Mouse (Mus musculus) brain, adult 2 months (tissue): ENCODE data around the gene Col8a2.

ENCODE experiments used
- DNase-seq: peaks from one replicate; pipeline ENCODE4 v3.0.0; 2011; ENCODE audit warnings: low read depth, low spot score

Col8a2 gene

DNA sequence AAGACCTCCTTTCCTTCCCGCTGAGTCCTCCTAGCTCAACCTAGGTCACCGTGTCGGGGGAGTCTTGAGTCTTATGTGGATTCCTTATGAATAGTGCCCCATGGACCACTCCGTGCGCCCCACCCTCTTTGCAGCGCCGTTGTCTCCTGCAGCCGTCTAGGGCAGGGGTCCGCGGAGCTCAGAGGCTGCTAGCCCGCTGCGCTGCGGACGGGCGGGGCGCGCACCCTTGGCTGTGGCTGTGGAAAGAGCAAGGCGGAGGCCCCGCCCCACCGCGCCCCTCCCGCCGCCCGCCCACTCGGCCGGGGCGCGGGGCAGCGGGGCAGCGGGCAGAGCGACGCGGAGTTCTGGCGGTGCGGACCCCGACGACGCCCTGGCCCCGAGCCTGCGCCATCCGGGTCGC is at the start of gene Col8a2:
Gene Col8a2 (plus strand): TSS at position 302 of the 400 bp plus-strand sequence.
- no peak for DNase-seq

DNA sequence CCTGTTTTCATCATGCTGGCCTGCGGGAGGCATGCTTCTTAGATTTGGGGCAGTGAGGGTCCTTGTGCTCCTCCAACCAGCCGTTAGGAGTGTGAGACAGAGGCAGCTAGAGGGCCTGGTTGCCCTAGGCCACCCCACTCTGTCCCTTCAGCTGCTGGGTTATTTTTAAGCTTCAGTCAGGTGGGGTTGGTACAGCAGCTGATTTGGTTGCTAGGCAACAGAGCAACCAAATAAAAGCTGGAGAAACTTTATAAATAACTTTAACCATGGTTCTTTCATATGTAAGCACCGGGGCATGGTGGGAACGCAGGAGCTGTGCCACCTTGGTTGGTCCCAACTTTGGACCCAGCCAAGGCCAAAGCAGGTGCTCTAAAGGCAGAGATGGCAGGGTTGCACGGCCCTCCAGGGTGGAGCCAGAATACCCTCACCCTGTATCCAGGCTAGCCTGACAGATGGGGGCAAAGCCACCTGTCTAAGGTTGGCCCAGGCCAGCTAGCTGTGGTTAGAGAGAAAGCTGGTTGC is 48.8 kb upstream of the Col8a2 start:
- peak; percentile 89 for DNase-seq

DNA sequence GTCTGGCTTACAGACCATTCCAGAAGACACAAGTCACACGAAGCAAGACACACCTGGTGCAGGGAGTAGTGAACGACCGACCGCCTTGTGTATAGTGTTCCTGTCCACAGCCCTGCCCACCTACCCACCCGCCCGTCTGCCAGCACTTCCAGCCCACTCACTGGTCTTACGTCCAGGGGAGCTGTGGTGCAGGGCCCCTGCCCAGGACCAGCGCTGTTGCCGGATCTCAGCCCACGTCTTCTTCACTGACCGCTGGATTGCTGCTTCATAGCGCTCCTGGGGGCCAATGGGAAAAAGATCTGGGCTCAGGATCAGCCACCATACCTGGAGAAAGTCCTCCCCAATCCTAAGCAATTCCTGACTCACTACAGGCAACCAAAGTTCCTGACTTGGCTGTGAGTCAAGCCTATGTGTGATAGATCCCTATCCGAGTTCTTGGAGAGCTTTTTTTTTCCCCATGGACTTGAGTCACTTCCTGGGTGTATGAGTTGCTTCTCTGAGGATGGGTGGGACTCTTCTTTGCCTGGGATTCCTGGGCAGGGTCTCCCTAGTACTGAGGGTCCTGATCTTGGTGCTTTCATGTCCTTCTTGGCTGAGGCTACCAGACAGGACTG is 46.6 kb upstream of the Col8a2 start:
- peak; percentile 67 for DNase-seq

DNA sequence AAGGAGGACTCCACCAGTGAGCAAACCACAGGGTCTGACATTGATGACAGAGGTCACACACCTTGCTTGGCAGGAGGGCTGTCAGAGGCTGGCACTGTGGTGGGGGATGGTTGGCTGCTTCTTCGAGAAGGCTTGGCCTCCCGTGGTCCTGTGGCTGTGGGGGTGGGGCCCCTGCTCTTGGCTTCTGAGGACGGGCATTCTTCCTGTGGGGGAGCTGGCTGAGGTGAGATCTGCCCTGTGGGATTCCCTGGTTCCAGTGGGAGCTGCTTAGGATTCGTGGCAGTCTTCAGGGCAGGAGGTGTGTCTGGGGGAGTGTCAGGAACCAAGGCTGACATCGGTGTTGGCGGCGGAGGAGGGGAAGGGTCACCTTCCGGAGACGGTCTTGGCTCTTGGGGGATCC is 44.6 kb upstream of the Col8a2 start:
- DNase-seq, result no peak

DNA sequence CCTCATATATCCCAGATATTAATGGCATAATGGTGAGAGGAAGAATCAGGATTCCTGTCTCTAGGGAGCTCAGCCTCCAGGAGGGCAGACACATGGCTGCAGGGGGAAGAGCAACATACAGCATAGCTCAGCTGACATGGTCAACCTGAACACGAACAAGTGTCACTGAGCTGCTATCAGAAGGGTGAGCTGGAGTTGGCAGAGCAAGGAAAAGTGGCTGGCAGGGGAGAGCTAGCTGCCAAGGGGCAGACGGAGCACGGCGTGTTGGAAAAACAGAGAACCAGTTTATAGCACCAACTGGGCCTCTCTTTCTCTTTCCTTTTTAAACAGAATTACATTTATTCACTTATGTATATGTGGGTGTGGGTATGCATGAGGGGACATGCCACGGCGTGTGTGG is 44.1 kb upstream of the Col8a2 start:
- peak; percentile 75 for DNase-seq

DNA sequence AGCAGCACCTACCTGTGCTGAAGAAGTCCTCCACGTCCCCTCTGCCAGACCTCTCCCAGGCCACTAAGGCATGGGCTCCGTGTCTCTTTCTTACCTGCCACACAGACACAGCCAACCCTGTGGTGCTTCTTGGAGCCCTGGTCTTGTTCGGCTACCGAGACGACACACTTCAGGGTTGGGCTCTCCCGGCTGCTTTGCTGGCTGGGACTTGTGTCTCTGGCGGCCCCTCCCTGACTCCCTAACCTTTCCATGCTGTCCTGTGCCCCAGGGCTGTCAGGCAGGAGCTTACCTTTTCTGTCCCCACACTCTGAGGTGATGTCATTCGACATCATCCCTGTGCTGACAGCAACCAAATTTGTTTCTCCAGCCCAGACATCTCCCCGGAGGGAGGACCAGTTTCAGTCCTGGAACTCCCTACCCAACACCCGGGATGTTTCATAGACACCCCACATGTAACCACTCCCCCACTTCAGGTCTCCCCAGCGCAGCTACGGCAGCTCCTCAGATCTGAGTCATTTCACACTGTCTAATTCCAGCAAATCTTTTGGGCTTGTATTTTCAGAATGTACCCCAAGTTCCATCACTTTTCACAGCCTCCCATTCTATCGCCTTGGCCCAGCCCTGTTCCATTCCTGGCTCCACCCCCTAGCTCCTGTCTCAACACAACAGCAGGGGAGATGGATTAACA is 40.2 kb upstream of the Col8a2 start:
- DNase-seq, result peak; percentile 90

DNA sequence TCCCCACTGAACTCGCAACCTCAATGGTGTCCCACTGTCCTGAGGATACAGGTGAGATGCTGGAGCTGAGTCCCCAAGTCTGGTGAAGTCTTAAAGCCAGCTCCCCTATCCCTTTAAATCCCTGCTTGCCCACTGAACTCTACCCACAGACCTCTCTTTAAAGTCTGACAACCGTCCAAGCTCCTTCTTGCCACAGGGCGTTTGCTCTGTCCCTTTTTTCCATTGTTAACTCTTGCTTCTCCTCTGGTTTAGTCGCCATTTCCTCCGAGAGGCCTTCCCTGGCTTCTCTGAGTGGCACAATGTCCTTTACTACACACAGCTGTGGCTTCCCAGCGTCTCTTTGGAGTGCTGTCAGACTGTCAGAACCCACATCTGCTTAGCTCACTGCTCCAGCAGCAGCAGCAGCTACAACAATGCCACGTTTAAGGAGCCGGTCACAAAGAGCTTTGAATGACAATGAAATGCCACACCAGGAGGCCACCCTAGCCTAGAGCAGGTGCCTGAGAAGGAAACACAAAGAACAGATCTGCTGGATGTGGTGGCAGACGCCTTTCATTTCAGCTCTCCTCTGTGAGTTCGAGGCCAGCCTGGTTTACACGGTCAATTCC is 38.2 kb upstream of the Col8a2 start:
- peak; percentile 90 for DNase-seq

DNA sequence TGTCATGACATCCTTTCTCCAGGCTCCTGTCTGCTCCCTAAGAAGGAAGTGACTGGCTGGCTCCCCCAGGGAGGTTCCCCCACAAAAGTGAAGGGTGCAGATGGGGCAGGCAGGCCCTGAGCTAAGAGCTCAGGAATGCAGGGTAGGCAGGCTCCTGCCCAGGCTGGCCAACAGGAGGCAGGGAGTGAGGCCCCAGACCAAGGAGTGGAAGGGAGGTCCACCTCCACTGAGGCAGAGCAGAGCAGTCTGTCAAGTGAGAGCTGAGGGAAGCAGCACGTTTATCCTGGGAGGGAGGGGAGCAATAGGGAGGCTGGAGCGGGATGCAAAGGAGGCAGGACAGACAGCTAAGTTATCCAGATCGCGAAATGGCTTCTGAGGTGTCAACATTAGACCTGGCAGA is 35.9 kb upstream of the Col8a2 start:
- no peak for DNase-seq

DNA sequence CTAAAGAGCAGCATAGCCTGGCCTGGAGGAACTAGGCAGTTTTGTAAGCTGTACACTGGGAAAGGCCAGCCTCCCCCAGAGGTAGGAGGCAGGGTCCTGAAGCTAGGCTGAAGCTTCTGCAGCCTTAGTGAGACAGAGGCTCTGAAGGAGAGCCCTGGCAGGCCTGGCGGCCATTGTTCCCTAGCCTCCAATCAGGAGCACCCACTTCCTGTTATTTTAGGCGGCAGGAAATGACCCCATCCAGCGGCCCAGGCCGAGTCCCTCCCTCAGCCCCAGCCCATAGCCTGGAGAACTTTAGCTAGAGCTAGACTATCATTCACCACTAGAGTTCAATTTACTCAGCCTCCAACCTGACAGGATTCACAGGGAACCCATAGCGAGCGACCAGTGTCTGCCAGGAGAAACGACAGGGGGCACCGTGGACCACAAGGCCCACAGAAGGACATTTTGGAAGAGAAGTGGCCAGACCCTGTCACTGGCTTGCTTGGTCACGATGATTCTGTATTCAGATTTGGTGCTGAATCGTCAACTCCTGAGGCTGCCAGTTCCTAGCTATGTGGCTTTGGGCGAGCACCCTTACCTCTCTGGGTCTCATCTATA is 34.8 kb upstream of the Col8a2 start:
- DNase-seq, result peak; percentile 70

DNA sequence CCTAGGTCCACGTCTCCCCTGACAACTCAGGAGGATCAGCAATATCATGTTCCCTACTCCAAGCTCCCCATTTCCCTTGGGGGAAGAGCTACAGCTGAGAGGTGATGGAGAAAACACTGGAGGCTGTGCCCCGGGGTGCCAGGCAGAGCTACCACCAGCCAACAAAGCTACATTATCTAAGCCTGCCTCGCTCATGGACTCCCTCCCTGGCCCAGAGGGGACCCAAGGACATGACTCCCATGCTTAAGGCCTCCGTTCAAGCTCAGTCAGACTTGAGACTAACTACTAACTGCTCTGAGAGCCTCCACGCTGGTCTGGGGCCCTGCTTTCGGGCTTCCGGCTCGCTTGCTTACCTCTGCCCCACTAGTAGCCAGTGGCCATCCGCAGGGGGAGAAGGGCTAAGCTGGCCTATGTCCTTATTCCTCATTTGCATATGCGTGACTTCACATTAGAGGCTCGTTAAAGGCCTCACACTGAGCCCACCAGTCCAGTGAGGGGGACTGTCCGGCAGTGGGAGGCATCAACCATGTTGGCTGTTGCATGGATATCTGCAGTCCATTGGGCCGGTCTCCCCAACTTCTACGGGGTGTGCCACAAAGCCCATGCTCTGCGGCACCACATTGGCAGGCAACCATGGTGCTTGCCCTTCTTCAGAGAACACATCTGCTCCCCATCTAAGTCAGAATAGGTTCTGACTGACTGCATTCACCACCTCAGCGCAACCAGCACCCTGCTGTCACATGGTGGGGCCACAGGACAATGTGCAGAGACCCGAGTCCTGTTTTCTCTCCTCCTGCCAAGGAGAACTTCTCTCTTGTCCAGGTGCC is 34.0 kb upstream of the Col8a2 start:
- DNase-seq, result peak; percentile 84

DNA sequence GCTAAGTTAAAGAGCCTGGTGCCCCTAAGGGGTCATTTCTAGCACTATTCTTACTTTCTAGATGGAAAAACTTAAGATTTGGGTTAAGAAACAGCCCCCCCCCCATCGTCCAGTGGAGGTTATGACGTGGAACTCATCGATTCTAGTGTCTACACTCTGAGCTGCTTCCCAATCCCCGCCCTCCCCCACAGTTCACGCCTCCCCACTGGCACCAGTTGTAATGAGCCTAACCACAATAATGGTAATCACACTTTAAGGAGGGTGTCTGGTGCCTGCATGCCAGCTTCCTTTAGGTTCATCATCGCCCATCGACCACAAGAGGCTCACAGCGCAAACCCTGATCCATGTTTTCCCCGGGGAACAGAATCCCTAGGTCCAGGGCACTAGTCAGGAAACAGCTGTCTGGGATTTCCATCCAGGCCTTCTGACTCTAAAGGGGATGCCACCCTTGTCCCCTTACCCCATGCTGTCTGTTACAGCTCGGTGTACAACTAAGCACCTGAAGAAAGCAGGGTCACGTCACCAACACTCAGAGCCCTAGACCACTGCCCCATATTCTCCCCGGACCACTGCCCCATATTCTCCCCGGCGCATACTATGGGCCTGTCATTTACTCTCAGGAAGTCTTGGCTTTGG is 32.8 kb upstream of the Col8a2 start:
- peak; percentile 49 for DNase-seq

DNA sequence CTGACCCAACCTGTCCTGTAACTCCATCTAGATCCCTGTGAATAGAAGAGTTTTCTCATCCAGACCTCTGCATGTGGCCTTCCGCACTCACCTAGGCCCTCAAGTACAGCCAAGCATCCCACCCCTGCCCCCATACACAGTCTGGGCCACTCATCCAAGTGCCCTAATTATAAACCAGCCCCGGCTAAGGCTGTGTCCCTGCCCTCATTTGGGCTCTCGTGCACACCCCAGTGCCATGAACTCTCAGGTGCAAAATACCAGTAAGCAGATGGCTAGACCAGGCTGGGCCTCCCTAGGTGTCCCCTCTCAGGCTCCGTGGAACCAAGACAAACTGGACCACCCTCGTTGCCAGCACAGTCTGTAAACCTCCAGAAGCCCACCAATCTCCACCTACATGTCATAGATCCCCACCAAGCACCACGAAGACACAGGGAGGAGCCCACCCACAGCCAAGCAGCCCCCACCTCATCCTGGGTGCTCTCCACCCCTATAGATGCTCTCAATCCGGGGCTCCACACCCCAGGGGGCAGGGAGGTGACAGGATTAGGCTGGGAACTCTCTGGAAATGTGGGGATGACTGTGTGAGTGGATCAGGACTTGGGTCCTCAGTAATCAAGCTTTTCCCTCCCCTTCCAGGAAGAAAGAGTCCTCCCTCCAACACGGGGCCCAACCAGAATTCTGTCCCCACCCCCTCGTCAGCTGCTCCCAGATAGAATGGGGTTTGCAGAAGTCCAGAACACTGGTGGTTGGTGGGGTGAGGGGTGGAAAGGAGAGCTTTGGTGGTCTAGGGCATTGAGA is 32.1 kb upstream of the Col8a2 start:
- peak; percentile 93 for DNase-seq

DNA sequence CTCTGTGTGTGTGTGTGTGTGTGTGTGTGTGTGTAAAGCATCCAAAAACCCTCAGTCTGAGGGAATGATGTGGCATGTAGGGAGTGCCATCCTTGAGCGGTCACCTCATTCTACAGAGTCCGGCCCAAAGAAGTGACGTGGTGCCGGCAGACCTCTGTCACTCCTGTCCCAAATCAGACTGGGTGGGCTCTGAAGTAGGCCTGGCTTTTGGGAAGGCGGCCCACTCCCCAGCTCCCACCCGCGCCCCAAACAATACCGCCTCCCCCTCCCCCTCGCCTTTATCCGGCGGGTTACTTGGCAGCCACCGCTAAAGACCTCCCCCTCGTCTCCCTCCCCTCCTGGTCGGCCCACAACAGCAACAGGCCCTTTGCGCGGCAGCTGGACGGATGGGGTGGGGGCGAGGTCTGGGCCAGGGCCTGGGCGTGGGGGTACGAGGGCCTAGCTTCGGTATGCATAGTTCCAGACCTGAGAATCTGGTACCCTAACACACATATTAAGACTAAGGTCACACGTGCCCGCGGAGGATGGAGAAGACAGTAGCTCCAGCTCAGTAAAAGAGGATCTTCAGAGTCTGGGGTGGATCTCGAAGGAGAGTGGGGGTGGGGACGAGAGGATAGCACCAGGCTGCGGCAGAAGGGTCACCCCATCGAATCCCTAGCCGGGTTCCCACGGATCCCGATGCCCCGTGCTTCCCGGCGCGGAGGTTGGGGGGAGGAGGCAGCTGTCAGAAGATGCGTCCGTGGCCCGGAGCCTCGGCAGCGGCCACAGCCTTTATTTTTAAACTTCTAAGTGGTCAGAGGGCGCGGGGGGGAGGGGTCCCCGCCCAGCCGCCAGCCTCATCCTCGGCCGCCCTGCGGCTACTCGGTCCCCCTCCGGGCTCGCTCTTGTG is 31.2 kb upstream of the Col8a2 start:
- peak; percentile 69 for DNase-seq

DNA sequence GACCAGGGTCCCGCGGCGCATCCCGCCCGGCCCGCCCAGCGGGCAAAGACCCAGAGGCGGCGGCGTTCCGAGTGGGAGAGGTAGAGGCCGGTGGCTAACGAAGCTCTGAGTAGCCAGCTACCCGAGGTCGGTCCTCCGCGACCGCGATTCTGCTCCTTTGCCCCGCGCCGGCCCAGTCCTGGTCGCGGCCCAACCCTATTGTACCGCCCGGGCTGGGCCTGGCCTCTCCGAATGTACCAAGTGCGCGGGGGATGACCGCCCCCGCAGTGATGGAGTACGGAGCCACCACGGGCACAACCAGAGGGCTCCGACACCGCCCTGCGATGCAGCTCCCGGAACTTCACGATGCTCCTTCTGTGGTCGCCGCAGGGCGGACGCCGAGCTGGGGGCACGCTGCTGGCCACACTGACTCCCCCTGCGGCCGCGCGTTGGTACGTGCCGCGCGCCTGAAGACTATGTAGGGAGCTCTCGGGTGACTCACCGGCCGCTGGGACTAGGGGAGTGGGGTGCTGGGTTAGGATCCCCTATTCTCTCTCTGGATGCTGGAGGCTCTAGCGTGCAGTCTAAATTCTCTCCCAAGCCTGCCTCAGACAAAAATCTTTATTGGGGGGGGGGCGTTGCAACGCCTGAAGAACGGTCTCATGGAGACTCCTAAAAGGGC is 30.3 kb upstream of the Col8a2 start, which contains the start of gene Map7d1:
Gene Map7d1 (minus strand): TSS at position 213 of the 661 bp plus-strand sequence.
- DNase-seq, result peak; percentile 94

DNA sequence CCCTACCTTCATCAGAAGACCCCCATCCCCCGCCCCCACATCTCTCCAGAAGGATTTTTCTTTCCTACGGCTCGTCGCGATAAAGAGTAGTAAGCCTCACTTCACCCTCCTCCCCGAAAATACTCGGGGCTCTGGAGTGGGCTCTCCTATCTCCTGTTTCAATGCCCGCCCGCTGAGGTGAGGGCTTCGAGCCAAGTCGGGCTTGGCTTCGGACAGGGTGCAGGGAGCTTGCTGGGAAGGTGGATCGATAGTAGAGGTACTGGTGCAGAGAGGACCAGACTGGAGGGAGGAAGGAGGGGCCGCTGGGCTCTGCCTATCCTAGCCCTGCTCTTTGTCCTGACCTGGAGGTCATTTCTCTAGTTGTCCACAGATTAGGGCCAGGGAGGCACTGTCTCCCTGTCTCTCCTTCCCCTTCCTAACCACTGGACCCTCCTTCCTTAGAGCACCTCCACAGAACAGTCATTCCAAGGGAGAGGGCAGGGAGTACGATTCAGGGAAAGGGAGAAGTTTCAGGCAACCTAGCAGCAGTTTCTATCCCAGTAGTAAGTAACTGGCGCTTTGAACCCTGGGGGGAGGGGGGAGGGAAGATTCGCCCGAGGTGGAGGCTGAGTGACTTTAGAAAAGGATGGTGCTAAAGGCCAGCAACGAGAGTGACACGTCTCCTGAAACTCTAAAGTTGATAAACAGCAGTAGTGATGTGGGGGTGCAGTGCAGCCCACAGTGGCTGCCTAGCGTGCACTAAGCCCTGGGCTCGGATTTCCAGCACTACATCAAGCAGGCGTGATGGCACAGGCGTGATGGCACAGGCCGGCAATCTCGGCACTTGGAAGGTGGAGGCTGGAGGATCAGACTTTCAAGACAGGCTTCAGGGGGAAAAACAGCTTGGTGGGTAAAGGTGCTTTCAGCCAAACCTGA is 29.4 kb upstream of the Col8a2 start:
- peak; percentile 53 for DNase-seq

DNA sequence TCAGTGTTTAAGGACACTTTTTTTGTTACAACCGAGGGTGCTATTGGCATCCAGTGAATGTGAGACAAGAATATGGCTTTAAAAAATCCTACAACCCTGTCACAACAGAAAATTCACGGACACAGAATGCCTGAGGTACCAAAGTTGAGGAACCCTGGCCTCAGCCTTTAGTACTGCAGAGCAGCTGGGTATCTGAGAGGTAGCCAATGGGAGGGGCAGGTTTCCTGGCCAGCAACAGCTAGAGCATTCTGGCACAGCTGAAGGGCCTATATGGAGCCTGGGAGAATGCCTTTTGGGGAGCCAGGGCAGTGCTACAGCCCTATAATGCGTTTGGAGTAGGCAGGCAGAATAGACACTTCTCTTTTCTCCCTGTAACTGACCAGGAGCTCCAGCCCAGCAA is 27.5 kb upstream of the Col8a2 start:
- DNase-seq, result peak; percentile 62

DNA sequence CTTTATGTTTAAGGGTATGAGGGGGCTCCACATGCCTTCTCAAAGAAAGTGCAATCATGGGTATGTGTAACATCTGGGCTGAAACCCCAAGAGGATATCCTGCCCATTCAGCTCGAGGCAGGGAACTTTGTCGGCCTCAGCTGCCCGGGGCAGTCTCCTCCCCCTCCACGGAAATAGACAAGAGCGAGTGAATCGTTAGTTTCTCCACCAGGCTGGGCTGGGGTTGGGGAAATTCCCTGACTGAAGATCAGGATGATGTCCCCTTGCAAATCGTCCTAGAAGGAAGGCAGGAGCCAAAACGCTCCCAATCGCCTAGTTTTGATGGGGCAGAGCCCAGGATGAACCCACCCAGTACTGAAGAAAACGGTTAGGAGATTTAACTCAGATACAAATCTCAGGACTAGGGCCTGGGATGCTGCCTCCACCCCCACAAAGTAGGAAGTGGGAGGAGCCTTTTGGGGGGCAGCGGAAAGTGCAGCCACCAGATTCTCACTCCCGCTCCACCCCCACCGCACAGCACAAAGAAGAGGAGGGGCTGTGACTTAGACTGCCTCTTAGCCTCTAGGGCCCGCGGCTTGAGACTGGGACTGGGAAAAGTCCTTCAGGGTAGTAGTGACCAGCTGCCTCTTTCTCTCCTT is 27.0 kb upstream of the Col8a2 start:
- DNase-seq, result peak; percentile 51
